Comparison of ENCODE assay signal across 34 mouse cellular contexts in genomic region chr10:129847343-129847742, GRCm38 (mm10). TPM values are rescaled to one million over a fixed set of nuclear protein-coding genes. Genes with fewer than 3 reads are reported as not detected.
"Had no signal": no experiment of that assay in that cellular context is flagged by ENCODE, and none has a peak within 500 bp of the region (broad histone marks: within the 10 kb centered on the region; RNA-seq: fewer than 3 reads in every experiment).

No protein-coding gene starts in this region.

- H3K4me1 ChIP-seq: kidney, embryonic 15.5 days; liver, embryonic 13.5 days; midbrain, embryonic 15.5 days; neural tube, embryonic 13.5 days had no signal

- H3K9ac ChIP-seq: kidney, embryonic 15.5 days; liver, embryonic 13.5 days; midbrain, embryonic 15.5 days; neural tube, embryonic 13.5 days had no signal

- DNase-seq: kidney, postnatal 10 days; kidney, postnatal 36 days; layer of hippocampus, postnatal 36 days; liver, embryonic 13.5 days; lung, adult 2 months; lung, postnatal 14 days; lung, postnatal 4 days; retina, postnatal 1 day; thymus, adult 18-20 months; thymus, postnatal 14 days; thymus, postnatal 4 days had no signal

- ATAC-seq: midbrain, embryonic 15.5 days had no signal

- H3K36me3 ChIP-seq: kidney, embryonic 15.5 days; liver, embryonic 13.5 days; midbrain, embryonic 15.5 days; neural tube, embryonic 13.5 days had no signal

- H3K27me3 ChIP-seq: kidney, embryonic 15.5 days; liver, embryonic 13.5 days; midbrain, embryonic 15.5 days; neural tube, embryonic 13.5 days had no signal

- H3K4me2 ChIP-seq: kidney, embryonic 15.5 days; liver, embryonic 13.5 days; midbrain, embryonic 11.5 days; midbrain, embryonic 15.5 days; neural tube, embryonic 13.5 days had no signal

- H3K27ac ChIP-seq: kidney, embryonic 15.5 days; left cerebral cortex, adult 2 months; liver, embryonic 13.5 days; midbrain, embryonic 15.5 days; neural tube, embryonic 13.5 days had no signal

- H3K9me3 ChIP-seq: kidney, embryonic 15.5 days; liver, embryonic 13.5 days; midbrain, embryonic 15.5 days; neural tube, embryonic 13.5 days had no signal

- H3K4me3 ChIP-seq: kidney, embryonic 15.5 days; left cerebral cortex, adult 2 months; liver, embryonic 13.5 days; midbrain, embryonic 15.5 days; myocyte; neural tube, embryonic 13.5 days had no signal

RNA-seq across cellular contexts. Expression of gene Olfr812, which starts 1.4 kb away (rescaled TPM):
- total RNA-seq: layer of hippocampus, adult 8-10 months; layer of hippocampus, postnatal 10 days; layer of hippocampus, postnatal 36 days; left cerebral cortex, adult 2 months; left cerebral cortex, postnatal 10 days; left cerebral cortex, postnatal 36 days; liver, adult 2 months; megakaryocyte progenitor cell, adult 5-6 weeks; megakaryocyte-erythroid progenitor cell, adult 5-6 weeks; monocyte, adult 5-6 weeks; neutrophil, adult 5-6 weeks had no signal
- polyA plus RNA-seq: kidney, embryonic 15.5 days; limb, embryonic 11.5 days; limb, embryonic 14.5 days; liver, adult 2 months; liver, embryonic 13.5 days; liver, embryonic 16.5 days; lung, adult 2 months; lung, embryonic 16.5 days; midbrain, embryonic 11.5 days; midbrain, embryonic 15.5 days; myocyte; neural tube, embryonic 13.5 days; small intestine, adult 2 months; spleen, adult 2 months; stomach, embryonic 16.5 days; testis, adult 2 months had no signal

RNA-seq across cellular contexts. Expression of gene Olfr813, which starts 7.8 kb away (rescaled TPM):
- total RNA-seq: layer of hippocampus, adult 8-10 months; layer of hippocampus, postnatal 10 days; layer of hippocampus, postnatal 36 days; left cerebral cortex, adult 2 months; left cerebral cortex, postnatal 10 days; left cerebral cortex, postnatal 36 days; liver, adult 2 months; megakaryocyte progenitor cell, adult 5-6 weeks; megakaryocyte-erythroid progenitor cell, adult 5-6 weeks; monocyte, adult 5-6 weeks; neutrophil, adult 5-6 weeks had no signal
- polyA plus RNA-seq: kidney, embryonic 15.5 days; limb, embryonic 11.5 days; limb, embryonic 14.5 days; liver, adult 2 months; liver, embryonic 13.5 days; liver, embryonic 16.5 days; lung, adult 2 months; lung, embryonic 16.5 days; midbrain, embryonic 11.5 days; midbrain, embryonic 15.5 days; myocyte; neural tube, embryonic 13.5 days; small intestine, adult 2 months; spleen, adult 2 months; stomach, embryonic 16.5 days; testis, adult 2 months had no signal

RNA-seq across cellular contexts. Expression of gene Olfr814, which starts 32.3 kb away (rescaled TPM):
- total RNA-seq: layer of hippocampus, adult 8-10 months; layer of hippocampus, postnatal 10 days; layer of hippocampus, postnatal 36 days; left cerebral cortex, adult 2 months; left cerebral cortex, postnatal 10 days; left cerebral cortex, postnatal 36 days; liver, adult 2 months; megakaryocyte progenitor cell, adult 5-6 weeks; megakaryocyte-erythroid progenitor cell, adult 5-6 weeks; monocyte, adult 5-6 weeks; neutrophil, adult 5-6 weeks had no signal
- polyA plus RNA-seq: kidney, embryonic 15.5 days; limb, embryonic 11.5 days; limb, embryonic 14.5 days; liver, adult 2 months; liver, embryonic 13.5 days; liver, embryonic 16.5 days; lung, adult 2 months; lung, embryonic 16.5 days; midbrain, embryonic 11.5 days; midbrain, embryonic 15.5 days; myocyte; neural tube, embryonic 13.5 days; small intestine, adult 2 months; spleen, adult 2 months; stomach, embryonic 16.5 days; testis, adult 2 months had no signal

RNA-seq across cellular contexts. Expression of gene Olfr811, which starts 43.1 kb away (rescaled TPM):
- total RNA-seq: layer of hippocampus, adult 8-10 months; layer of hippocampus, postnatal 10 days; layer of hippocampus, postnatal 36 days; left cerebral cortex, adult 2 months; left cerebral cortex, postnatal 10 days; left cerebral cortex, postnatal 36 days; liver, adult 2 months; megakaryocyte progenitor cell, adult 5-6 weeks; megakaryocyte-erythroid progenitor cell, adult 5-6 weeks; monocyte, adult 5-6 weeks; neutrophil, adult 5-6 weeks had no signal
- polyA plus RNA-seq: kidney, embryonic 15.5 days; limb, embryonic 11.5 days; limb, embryonic 14.5 days; liver, adult 2 months; liver, embryonic 13.5 days; liver, embryonic 16.5 days; lung, adult 2 months; lung, embryonic 16.5 days; midbrain, embryonic 11.5 days; midbrain, embryonic 15.5 days; myocyte; neural tube, embryonic 13.5 days; small intestine, adult 2 months; spleen, adult 2 months; stomach, embryonic 16.5 days; testis, adult 2 months had no signal

RNA-seq across cellular contexts. Expression of gene Olfr810, which starts 52.6 kb away (rescaled TPM):
- total RNA-seq: layer of hippocampus, adult 8-10 months; layer of hippocampus, postnatal 10 days; layer of hippocampus, postnatal 36 days; left cerebral cortex, adult 2 months; left cerebral cortex, postnatal 10 days; left cerebral cortex, postnatal 36 days; liver, adult 2 months; megakaryocyte progenitor cell, adult 5-6 weeks; megakaryocyte-erythroid progenitor cell, adult 5-6 weeks; monocyte, adult 5-6 weeks; neutrophil, adult 5-6 weeks had no signal
- polyA plus RNA-seq: kidney, embryonic 15.5 days; limb, embryonic 11.5 days; limb, embryonic 14.5 days; liver, adult 2 months; liver, embryonic 13.5 days; liver, embryonic 16.5 days; lung, adult 2 months; lung, embryonic 16.5 days; midbrain, embryonic 11.5 days; midbrain, embryonic 15.5 days; neural tube, embryonic 13.5 days; small intestine, adult 2 months; spleen, adult 2 months; stomach, embryonic 16.5 days; testis, adult 2 months had no signal
